Mouse (Mus musculus) neural tube, embryonic 13.5 days (tissue): ENCODE data around the gene Terf2ip. TPM values are rescaled to one million over a fixed set of nuclear protein-coding genes. Genes with fewer than 3 reads are reported as not detected.

Experiments used
- polyA plus RNA-seq: library from polyadenylated mRNA; unstranded; fragments of >200 nt; fragmentation: Nextera tagmentation; extraction: Ambion mirVana; gene quantifications from 2 replicates; pipeline ENCODE4 v1.2.1, GENCODE M21; 2015

Gene Terf2ip
- polyA plus RNA-seq, 1 experiment from 2014 or later = 55.8 TPM

Other genes with a start within 250 kb of the Terf2ip start
- gene Cfdp1, start 157.1 kb upstream of the Terf2ip start, polyA plus RNA-seq = 175 and 197 TPM in 2 replicates
- 5.3 and 5.9 TPM in 2 replicates for gene Tmem170, start 134.6 kb upstream of the Terf2ip start, polyA plus RNA-seq
- 4.2 and 6.0 TPM in 2 replicates for gene Chst5, start 101.0 kb upstream of the Terf2ip start, polyA plus RNA-seq
- 16.0 and 16.3 TPM in 2 replicates for gene Tmem231, start 77.5 kb upstream of the Terf2ip start, polyA plus RNA-seq
- 491 and 502 TPM in 2 replicates for gene Gabarapl2, start 70.7 kb upstream of the Terf2ip start, polyA plus RNA-seq
- 8.8 and 8.9 TPM in 2 replicates for gene Adat1, start 19.1 kb upstream of the Terf2ip start, polyA plus RNA-seq
- 167 and 179 TPM in 2 replicates for gene Kars, start 75 bp upstream of the Terf2ip start, polyA plus RNA-seq
- gene Gm6793, start 3.6 kb downstream of the Terf2ip start, polyA plus RNA-seq = 0.40 and 0.52 TPM in 2 replicates